Mouse (Mus musculus): ENCODE results near the gene Gm11213.

The Gm11213 gene

DNA sequence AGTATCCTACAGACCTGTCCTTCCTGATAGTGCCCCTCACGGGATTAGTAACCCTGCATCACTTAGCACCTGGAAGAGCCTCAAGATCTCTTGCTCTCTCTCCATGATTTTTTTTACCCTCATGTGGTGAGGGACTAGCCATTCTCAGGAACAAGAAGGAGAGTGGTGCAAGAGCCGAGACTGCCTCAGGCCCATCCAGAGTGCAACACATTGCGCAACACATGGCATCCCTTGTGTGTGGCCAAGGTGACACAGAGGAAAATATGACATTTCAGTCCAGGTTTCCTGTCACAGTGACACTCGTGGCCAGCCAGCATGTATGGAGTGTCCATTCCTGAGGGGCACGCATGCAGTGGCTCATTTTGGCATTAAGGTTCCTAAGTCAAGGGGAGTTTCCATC, 32.4 kb downstream of the Gm11213 start:
- DNase-seq, result no peak

DNA sequence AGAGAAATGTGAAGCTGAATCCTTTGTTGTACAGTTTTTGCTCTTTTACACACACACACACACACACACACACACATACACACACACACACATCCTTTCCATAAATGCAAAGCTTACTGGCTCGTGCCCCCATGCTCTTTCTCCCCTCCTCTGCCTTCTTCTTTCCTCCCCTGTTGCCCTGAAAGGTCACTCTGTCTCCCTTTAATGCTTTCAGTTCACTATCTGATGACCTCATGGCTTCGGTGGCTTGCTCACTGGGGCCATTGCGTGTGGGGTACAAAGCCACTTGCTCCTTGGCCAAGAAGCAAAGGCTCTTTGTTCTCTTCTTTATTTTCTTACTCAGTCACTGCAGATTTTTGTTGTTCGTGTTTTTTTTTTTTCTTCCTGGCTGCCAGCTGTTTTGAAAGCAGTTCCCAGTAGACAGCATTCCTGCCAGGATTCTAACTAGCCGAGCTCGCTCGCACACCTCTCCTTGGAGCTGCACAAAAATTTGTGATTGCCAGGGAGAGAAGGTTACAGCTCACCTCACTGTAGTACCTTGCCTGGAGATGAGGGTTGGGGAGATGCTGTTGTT, 34.8 kb downstream of the Gm11213 start:
- DNase-seq, result no peak

DNA sequence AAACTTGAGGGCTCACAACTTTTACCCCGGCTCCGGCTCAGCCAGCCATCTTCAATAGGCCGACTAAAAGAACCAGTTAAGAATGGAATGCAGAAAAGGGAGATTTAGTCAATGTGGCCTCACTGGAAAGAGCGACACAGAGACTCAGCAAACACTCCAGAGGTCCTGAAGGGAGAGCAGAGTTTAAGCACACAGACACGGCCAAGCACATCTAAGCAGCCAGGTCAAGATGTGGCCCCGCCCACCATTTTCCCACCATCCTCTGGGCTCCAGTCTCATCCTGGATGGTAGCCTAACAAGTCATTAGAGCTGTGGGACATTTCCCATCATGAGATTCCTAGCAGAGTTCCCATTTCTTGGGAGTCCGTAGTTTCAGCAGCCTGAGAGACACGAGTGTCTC, 35.7 kb downstream of the Gm11213 start:
- DNase-seq, result no peak

DNA sequence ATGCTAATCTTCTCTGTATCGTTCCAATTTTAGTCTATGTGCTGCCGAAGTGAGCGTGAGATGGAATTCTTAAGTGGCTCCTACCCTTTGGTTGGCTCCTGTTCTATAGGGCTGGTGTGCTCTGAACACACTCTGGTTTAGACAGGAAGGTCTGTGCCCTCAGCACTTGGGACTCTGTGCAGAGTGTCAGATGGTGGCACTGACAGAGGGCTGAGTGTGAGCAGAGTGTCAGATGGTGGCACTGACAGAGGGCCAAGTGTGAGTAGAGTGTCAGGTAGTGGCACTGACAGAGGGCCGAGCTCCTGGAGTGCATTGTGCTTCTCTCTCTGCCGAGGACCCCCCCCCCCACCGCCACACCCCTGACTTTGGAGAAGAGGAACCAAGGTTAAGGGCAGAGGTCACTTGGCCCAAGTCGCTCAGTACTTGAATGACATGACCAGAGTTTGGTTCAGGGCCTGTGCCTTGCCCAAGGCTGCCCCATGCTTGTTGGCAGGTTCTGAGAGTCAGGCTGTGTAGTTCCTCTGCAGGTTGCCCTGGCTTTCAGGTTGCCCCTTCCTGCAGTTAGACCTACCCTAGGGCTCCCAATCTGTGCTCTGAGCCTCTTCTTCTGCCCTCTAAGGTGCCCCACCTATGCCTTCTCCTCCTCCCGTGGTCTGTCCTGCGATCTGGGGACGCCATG, 37.2 kb downstream of the Gm11213 start:
- DNase-seq, result no peak

DNA sequence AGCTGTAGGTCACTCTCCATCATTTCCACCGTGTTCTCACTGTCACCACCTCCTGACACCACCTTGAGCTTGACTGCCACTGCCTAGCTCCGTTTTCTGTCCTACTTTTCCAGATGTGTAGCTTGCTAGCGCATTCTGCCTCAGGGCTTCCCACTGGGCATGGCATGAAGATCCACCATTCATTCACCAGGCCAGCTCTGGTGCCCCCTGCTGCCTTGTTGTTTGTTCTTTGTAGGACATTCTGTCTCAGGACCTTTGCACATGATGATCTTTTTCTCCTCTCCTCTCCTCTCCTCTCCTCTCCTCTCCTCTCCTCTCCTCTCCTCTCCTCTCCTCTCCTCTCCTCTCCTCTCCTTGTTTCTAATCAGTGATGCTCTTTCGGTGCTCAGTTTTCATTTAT, 42.3 kb downstream of the Gm11213 start:
- no peak for DNase-seq

DNA sequence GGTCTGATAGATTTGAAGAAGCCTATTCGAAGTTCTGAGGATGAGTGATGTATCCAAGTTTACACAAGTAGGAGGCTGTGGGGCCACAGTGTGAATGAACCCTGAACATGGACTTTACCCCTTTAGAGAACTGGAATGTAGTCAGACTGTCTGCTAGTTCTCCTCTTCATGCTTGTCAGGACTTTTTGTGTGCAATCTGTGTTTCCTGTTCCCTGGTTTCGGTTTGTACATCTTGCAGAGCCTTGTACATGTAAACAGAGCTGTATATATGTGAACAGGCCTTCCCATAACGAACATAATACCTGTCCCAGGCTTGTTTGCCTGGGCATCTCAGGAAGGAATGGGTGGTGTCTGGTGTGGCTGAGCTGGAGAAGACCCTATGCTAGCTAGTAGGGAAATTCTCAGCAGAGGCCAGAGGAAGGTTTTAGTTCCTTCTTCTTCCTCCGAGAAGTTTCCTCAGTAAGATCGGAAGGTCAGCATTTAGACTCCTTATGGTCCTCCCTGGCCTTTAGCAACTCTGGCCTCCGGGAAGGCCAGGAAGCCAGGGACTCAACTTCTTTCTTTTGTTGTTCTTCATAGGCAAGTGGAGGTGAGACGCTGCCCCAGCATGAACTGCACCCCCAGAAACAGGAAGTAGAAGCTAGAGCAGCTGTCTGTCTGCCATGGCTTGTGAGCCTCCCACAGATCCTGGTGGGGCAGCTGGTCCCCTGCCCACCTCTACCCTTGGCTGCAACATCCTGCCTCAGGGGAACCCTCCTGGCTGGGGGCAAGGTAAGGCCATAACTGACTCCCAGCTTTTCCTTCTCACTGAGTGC, 43.0 kb downstream of the Gm11213 start:
- no peak for DNase-seq

DNA sequence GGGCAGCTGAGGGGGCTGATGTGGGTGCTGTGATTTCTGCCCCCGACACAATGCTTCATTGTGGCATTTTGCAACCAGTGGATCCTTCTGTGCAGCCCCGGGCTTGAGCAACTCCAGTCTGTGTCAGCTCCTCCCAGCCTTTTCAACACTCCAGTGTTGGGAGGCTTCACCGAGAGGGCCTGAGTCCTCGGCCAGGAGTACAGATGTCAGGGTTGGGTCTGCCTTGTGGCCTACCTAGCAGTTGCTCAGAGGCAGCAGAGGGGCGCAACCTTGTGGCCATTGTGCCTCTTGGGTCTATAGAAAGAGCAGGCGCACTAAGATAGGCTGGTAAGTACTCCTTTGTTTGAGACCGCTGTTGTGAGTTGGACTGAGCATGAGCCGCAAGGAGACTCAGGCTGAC, 45.0 kb downstream of the Gm11213 start:
- peak in 1 of 2 experiments; percentile 22 for DNase-seq

DNA sequence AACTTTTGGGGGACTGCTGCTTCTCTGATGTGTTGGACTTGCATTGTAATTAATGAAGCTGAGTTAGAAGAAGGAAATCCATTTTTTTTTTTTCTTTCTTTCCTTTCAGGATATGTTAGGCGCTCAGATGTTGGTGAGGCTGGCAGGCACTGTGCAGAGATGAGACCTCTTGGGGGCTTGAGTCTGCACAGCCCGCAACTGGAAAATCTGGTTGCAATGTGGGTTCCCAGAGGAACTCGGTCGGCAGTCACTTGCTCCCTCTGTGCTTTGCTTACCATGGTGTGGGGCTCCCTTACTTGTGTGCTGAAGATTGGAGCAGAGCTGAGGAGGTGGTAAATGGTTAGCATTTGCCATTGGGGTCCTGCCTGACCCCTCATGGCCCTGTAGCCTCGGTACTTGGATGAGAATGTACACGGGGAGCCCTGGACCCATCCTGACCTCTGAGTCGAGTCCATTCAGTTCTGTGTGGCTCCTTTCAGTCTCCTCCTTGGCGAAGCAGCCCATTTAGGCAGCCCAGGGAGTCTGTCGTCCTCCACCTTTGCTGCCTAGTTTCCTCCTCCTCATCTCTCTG, 45.8 kb downstream of the Gm11213 start:
- peak in 1 of 2 experiments; percentile 36 for DNase-seq

DNA sequence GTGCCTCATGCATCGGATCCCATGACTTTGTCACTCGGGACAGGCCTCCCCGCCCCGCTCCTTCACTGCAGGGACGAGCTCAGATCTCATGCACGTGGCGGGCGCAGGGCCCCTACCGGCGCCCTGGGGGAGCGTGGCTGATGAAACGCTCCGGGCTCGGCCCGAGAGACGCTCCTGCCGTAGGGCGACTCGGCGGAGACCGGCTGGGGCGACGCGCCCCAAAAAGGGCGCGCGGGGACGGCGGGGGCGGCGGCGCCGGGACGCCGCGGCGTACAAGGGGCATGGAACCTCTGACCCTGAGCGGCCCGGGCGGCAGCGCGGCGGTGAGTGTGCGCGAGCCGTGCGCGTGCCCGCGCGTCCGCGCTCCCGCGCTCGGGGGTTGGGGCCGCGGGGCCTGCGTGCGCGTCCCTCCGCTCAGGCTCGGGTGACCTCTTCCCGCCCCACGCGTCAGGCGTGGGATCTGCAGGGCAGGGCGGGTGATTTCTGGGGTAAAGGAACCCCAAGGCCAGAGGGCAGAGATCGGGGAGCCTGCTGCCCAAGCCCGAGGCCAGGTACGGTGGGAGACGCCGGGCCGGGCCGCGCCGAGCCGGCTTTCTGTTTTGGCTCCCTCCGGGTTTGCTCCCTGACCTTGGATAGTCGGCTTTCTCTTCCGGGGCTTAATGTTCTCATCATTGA, 46.5 kb downstream of the Gm11213 start, which contains the start of gene Tmem268:
TSS of gene Tmem268 (plus strand) at position 375 of the 675 bp plus-strand sequence.
- peak; percentile 74 to 89 for DNase-seq

DNA sequence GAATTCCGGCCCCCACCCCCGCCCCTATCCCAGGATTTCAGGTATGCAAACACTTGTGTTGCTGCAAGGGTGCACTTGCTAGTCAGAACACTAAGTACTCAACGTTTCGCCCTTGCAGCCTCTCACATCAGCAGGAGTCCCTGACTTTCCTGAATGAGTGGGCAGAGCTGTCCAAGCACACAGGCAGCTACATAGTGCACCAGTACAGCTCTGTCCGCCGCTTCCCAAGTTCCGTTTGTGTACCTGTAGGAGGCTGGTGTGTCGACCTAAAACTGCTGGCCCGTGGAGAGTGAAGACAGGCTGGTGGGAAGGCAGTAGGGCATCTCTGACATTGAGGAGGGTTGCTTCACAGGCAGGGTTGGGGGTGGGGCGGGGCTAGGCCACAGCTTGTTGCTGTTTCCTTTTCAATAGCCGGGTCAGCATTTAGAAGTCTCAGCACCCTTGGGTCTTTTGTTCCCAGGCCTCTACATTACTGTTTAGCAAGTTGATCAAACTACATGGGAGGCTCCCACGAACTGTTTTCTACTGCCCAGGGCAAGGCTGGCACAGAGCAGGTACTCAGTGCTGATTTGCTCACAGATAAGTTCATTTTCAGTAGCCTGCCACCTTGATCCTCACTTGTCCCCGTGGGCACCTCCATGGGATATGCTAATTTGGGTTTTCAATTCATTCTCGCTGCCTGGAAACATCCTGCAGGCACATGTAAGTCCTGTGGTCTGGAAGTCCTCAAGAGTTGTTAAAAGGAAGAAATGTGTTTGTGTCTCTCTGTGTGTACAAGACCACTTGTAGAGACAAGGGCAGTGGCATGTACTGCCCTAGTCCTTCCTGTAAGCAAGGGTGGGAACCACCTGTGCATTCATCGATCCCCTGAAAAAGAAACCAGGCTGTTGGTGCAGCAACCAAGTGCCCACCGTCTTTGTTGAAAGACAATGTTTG, 47.7 kb downstream of the Gm11213 start:
- no peak for DNase-seq

DNA sequence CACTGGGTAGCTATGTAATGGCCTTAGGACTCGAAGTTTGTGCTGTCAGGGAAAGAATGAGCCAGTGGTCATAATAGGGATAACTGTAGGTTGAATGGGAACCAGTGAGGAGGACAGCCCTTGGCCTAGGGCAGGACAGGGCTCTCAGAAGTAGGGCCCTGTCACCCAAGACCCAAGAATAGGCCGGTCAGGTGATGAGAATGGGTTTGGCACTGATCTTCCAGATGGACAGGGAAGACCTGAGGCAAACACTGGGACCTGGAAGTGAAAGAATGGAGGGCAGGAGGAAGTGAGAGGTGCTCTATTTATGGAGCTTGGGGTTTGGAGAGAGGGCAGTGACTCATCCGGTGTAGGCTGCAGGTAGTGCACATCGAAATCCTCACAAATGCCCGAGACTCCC, 48.4 kb downstream of the Gm11213 start:
- DNase-seq, result no peak

DNA sequence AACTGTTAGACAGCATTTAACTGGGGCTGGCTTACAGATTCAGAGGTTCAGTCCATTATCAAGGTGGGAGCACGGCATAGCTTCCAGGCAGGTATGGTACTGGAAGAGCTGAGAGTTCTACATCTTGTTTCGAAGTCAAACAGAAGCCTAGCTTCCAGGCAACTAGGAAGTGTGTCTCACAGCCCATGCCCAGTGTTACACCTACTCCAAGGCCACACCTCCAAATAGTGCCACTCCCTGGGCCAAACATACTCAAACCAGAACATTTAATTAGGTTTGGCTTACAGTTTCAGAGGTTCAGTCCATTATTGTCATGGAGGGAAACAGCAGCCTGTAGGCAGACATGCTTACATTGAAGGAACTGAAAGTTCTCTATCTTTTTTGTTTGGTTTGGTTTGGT, 50.0 kb downstream of the Gm11213 start:
- no peak for DNase-seq

DNA sequence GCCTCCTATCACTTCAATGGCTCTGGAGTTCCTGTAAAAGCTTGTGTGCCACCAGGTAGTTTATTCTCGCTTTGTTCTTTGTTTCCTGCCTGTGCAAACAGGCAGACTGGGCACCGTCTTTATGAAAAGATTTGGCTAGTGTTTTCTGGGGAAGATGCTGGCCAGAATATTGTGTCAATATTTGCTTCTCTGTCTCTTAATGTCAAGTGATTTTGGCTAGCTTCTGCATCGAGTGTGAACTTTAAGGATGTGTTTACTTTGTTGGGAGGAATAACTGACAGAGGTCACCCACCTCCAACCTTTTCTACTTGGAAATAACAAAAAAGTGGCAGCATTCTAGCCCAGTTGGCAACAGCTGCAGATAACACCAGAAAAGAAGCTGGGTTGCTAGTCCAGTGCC, 50.4 kb downstream of the Gm11213 start:
- DNase-seq, result no peak

DNA sequence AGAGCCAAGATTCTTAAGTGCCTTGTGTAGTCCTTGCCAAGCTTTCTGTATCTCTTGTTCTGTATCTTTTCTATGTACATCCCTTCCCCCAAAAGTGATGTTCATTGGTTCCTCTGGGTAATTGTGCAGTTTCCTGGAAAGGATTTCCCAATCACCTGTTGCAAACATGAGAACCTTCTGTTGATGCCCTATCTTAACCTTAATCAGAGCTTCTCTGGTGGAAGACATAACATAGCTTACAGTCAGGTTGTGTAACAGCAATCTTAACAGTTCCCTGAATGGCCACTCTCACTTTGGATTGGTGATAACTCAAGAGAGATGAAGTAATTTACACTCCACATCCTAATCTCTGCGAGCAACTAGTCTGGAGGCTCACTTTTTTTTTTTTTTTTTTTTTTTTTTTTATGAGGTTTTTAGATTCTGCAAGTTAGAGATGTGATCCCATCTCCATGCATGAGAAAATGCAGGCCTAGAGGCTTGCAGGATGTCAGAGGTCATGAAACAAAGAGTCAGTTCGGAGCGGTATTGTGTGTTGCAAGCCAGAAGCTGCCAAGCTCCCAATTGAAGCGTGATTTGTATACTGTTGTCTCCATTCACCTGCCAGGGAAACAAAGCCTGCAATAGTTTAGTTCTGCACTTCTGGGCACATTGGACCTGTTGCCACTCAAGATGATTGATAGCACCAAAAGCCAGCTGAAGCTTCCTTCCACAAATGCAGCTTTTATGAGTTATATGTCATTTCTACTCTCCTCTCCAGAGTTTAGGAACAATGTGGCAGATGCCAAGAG, 51.1 kb downstream of the Gm11213 start:
- DNase-seq, result no peak

DNA sequence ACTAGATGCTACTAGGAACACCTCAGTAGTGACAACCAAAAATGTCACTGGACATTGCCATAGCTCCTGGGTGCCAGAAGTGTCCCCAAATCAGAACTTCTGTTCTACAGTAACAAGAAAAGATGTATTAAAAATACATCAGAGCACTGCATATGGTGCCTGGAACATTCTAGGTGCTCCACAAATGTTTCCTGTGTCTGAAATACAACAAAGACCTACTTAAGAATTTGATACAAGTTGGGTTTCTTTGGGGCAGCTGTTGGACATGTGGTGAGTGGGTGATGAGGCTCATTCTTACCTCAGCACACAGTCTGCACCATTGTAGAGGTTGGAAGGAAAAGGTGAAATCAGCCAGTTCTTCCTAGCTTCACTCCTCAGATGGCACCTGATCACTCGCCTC, 52.2 kb downstream of the Gm11213 start:
- no peak for DNase-seq

DNA sequence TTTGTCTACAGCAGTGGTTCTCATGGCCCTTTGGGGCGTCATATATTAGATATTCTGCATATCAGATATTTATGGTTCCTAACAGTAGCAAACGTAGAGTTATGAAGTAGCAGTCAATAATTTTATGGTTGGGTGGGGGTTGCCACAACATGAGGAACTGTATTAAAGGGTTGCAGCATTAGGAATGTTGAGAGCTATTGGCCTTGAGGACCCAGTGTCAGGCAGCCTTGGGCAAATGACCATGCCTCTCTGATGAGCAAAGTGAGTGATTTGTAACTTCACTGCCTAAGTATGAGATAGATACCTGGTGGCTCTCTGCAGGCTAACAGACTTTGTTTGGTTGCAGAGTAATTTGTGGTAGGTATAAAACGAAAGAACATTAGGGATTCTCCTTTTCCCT, 54.2 kb downstream of the Gm11213 start:
- no peak for DNase-seq

DNA sequence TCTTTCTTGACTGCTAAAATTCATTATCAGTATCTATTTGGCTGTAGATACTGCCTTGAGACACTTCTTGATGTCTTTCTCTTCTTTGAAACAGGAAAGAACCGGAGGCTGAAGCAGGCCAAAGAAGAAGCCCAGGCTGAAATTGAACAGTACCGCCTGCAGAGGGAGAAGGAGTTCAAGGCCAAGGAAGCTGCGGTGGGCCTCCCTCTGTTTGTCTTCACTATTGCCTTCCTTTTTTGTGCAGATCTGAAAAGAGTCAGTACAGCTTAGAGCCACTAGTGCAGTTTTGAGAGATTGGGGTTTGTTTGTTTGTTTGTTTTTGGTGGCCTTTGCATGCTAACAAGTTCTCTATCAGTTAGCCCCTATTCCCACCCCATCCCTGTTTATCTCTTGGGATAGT, 56.6 kb downstream of the Gm11213 start:
- no peak for DNase-seq

DNA sequence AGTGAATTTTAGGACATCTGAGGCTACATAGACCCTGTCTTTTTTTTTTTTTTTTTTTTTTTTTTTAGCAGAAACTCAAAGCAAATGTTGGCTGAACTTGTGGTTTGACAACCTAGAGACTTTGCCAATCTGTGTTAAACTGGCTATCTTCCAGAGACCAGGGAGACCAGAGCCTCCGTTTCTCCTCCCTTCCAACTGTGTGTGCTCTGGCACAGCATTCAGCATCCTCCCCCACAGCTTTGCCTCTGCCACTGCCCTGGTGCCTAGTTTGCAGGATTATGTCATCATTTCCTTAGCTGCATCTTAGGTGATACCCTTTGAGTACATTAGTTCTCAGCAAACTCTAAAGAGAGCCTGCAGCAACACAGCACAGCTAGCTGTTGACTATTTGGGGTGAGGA, 57.3 kb downstream of the Gm11213 start:
- DNase-seq, result no peak
